Mouse (Mus musculus) spleen, adult 12 weeks (tissue): ENCODE data around the gene Wwp2.
"Not testable (repeated sequence)": the region's sequence is repeated elsewhere in the genome, so short reads cannot be mapped to it uniquely, and the experiment has no call there.

Experiments
- DNase-seq: peaks from one replicate; pipeline ENCODE4 v3.0.0; 2022; ENCODE audit warnings: low spot score

Gene Wwp2

DNA sequence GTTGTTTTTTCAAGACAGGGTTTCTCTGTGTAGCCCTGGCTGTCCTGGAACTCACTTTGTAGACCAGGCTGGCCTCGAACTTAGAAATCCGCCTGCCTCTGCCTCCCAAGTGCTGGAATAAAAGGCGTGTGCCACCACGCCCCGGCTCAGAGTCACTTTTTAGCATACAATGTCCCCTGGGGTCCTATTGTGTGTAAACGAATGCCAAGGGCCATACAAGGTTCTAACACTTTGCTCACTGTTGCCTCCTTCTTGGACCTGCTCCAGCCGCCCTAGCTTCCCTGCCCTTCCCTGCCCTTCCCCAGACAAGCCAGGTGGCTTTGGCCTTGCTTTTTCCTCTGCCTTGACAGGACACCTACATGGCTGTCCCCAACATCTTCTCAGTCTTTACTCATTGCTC lies 40.6 kb downstream of the Wwp2 start:
- not testable (repeated sequence) for DNase-seq

GRCm38 (mm10) chr8:107478728-107479127 lies 42.6 kb downstream of the Wwp2 start:
- no peak for DNase-seq

DNA sequence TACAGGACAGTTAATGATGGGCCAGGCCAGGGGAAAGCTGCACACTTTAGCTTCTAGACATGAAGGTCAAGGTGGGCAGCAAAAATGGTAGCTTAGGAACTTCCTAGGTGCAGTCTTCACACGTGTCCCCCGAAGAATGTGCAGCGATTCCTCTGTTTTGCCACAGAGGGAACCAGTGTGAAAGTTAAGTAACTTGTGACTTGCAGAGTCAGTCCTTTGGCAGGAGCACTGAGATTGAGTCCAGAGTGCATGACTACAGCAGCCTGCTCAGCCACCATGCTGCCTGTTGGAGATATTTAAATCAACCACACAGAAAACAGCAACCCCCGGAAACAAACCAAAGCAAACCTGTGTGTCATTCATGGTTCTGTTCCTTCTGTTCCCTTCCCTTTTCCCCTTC lies 44.3 kb downstream of the Wwp2 start:
- DNase-seq, result no peak

DNA sequence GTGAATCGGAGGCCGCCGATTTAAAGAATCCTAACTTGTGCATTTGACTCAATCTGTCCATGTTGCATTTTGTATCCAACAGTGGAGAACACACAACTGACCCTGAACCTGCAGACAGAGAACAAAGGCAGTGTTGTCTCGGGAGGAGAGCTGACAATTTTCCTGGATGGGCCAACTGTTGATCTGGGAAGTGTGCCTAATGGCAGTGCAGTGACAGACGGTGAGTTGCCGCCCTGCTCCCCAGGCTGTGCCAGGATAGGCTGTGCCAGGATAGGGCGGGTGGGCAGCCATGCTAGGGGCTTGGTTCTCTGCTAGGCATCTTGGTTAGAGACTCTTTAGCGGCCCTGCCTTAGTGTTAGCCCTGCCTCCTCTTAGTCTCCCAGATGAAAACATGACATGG lies 47.1 kb downstream of the Wwp2 start:
- DNase-seq, result no peak

GRCm38 (mm10) chr8:107484956-107485355 lies 48.8 kb downstream of the Wwp2 start:
- DNase-seq, result no peak

DNA sequence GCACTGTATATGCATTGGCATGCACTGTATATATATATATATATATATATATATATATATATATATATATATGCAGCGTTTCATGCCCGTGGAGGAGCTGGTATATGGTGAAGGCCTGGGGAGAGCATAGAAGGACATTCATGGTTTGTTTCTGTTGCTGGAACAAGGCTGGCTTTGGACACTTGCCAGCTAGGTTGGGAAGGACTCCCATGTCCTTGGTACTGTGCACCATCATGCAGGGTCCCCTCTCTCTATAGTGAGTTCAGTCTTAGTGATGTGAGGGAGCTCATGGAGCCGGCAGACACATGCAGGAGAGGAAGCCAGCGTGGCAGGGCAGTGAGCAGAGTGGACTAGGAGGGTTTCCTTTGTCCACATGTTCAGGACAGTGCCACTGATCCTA lies 52.4 kb downstream of the Wwp2 start:
- DNase-seq, result no peak

- no peak for DNase-seq
Observed at GRCm38 (mm10) chr8:107489086-107489485, 52.9 kb downstream of the Wwp2 start.

DNA sequence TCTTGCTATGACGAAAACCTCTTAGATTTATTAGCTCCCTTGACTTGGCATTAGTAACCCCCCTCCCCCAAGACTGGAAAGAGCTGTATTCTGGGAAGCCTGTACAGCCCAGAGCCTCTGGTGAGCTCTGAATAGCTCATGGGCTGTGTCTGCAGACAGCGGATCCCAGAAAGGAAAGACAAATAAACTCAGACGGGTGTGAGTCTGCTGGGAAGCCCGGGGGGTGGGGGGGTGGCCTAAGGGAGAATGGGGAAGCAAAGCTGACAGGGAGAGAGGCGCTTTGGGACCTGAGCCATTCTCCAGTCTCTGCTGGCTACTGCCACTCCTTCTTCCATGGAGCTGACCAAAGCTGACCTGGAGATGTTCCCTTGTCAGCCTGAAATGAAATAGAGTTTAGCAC lies 53.8 kb downstream of the Wwp2 start:
- no peak for DNase-seq

- DNase-seq, result no peak
Observed at GRCm38 (mm10) chr8:107490649-107491048, 54.5 kb downstream of the Wwp2 start.

GRCm38 (mm10) chr8:107491212-107491611 lies 55.0 kb downstream of the Wwp2 start:
- DNase-seq, result no peak

DNA sequence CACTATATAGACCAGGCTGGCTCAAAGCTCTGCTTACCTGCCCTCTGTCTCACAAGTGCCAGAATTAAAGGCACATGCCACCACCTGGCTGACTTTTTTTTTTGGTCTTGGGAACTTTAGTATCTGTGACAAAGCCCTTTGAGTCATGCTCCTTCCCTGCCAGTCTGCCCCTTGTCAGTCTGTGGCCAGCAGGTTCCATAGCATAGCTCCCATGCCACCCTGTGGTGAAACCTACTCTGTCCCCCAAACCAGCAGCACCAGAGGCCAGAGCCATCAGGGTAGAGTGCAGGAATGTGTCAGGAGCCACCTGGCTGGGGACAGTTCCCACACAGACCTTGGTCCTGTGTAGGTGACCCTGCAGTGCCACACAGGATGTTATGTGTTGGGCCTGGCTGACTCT lies 55.7 kb downstream of the Wwp2 start:
- DNase-seq, result no peak

- no peak for DNase-seq
Observed at GRCm38 (mm10) chr8:107492802-107493201, 56.6 kb downstream of the Wwp2 start.

DNA sequence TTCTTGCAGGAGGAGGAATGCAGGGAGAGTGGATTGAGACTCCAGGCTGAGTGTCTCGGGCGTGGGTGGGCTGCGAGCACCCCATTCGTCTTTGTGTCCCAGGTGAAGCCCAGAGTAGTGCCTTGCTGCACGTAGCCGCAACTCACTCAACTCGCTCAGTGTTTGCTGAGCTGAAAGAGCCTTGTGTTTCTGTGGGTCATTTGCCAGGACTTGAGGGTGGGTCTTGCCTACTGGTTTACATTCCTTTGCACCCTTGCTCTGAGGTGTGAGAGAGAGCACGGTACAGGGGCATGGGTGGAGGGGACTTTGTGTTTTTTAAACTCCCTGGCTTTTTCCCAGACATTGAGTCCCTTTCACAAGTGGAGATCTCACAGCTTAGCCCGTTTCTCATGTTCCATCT lies 59.3 kb downstream of the Wwp2 start:
- DNase-seq, result no peak

GRCm38 (mm10) chr8:107497708-107498107 lies 61.5 kb downstream of the Wwp2 start:
- DNase-seq, result no peak

DNA sequence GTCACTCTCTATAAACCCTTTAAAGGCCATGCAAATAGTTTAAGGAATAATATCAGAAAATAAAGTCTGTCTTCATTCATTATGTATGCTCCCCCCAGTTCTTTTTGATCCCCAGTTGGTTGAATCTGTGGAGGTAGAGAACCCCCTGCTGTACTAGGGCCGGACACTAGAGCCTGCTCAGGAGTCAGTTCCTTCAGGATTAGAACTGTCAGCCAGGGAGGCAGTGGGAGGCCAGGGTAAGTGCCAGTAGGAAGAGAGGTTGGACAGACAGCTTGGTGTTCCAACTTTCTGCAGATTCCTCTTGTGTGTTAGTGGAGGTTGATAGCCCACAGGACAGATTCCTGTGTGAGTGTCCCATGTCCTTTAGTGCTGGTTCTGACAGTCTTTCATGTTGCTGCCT lies 62.2 kb downstream of the Wwp2 start:
- no peak for DNase-seq

DNA sequence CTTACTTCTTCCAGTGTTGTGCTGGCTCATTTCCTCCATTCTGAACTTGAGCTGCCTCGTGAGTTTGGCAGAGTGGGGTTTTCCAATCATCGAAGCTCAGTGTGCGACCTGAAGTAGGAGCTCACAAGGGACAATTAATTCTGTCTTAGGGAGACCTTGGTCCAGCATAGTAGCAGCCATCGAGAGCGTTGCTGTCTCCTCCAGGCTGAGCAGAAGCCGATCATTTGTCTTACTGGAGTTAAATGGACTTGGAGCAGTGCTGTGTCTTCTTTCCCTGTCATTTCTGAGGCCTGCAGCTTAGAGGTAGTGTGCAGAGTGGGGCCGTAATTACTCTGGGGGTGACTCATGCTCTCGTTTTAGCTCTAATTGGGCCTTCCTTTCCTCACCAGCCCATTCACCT lies 62.6 kb downstream of the Wwp2 start:
- no peak for DNase-seq

DNA sequence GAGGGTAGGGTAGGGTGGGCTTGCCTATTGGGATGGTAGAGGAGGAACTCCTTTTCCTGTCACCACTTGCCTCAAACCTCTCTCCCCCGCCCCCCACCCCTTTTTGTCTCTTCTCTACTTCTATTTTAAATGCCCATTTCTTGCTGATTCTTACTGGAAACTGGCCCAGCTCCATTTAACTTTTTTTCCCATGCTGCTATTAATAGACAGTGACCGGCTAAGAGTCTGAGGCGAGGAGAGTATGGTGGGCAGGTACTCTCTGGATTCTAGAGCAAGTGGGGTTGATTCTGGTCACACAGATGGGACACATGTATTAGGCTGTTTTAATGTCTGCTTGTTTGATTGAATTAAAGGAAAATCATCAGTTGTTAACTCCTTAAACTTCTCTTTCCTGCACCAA lies 63.4 kb downstream of the Wwp2 start:
- no peak for DNase-seq

- no peak for DNase-seq
Observed at GRCm38 (mm10) chr8:107502407-107502806, 66.2 kb downstream of the Wwp2 start.

GRCm38 (mm10) chr8:107502922-107503321 lies 66.8 kb downstream of the Wwp2 start:
- no peak for DNase-seq

- DNase-seq, result no peak
Observed at GRCm38 (mm10) chr8:107503354-107503753, 67.2 kb downstream of the Wwp2 start.

GRCm38 (mm10) chr8:107504239-107504985 lies 68.2 kb downstream of the Wwp2 start:
- DNase-seq, result no peak

- no peak for DNase-seq
Observed at GRCm38 (mm10) chr8:107505271-107505670, 69.1 kb downstream of the Wwp2 start.

GRCm38 (mm10) chr8:107507019-107507418 lies 70.9 kb downstream of the Wwp2 start:
- no peak for DNase-seq

GRCm38 (mm10) chr8:107510204-107510603 lies 74.0 kb downstream of the Wwp2 start:
- no peak for DNase-seq
